Mouse (Mus musculus) lung, postnatal 0 days (tissue): ENCODE data around the gene Amer2. TPM values are rescaled to one million over a fixed set of nuclear protein-coding genes. Genes with fewer than 3 reads are reported as not detected.

Experiments used
- ATAC-seq: fragments of 200-750 bp; cut with Nextera tagmentation; 2 replicates; pipeline ENCODE4 v1.8.0; 2017; ENCODE audit warnings: moderate library complexity
- DNase-seq: peaks from one replicate; pipeline ENCODE4 v3.0.0-alpha.2; 2016; ENCODE audit warnings: low spot score
- H3K27ac ChIP-seq: fragments of 300-500 bp; sonication (generic); 2 replicates; pipeline ENCODE4 v1.5.1; 2014; ENCODE audit warnings: antibody characterized with exemption, mild to moderate bottlenecking, low read length, mixed read lengths
- H3K27me3 ChIP-seq: fragments of 300-500 bp; sonication (generic); replicated peaks from 2 replicates; pipeline ENCODE4 v1.6.1; 2014; ENCODE audit warnings: low read length, mixed read lengths; ENCODE audit not compliant: insufficient read depth
- H3K36me3 ChIP-seq: fragments of 300-500 bp; sonication (generic); 2 replicates; pipeline ENCODE4 v1.6.1; 2014; ENCODE audit warnings: low read length, mixed read lengths; ENCODE audit not compliant: insufficient read depth
- H3K4me1 ChIP-seq: fragments of 300-500 bp; sonication (generic); 2 replicates; pipeline ENCODE4 v1.6.1; 2014; ENCODE audit warnings: antibody characterized with exemption, low read depth, low read length, mixed read lengths; ENCODE audit not compliant: insufficient read depth
- H3K4me2 ChIP-seq: fragments of 300-500 bp; sonication (generic); replicated peaks from 2 replicates; pipeline ENCODE4 v1.6.1; 2014; ENCODE audit warnings: low read depth, mild to moderate bottlenecking, low read length, moderate library complexity, mixed read lengths
- H3K4me3 ChIP-seq: fragments of 300-500 bp; sonication (generic); 2 replicates; pipeline ENCODE4 v1.5.1; 2014; ENCODE audit warnings: low read depth, low read length
- H3K9ac ChIP-seq: fragments of 300-500 bp; sonication (generic); replicated peaks from 2 replicates; pipeline ENCODE4 v1.6.1; 2014; ENCODE audit warnings: low read depth, mild to moderate bottlenecking
- H3K9me3 ChIP-seq: fragments of 300-500 bp; sonication (generic); 2 replicates; pipeline ENCODE4 v1.6.1; 2016; ENCODE audit warnings: low read length, mixed read lengths
- CTCF ChIP-seq: IDR thresholded peaks from 2 replicates; pipeline ENCODE4 v1.5.1; 2016; ENCODE audit warnings: antibody characterized with exemption, mild to moderate bottlenecking
- EP300 ChIP-seq: IDR thresholded peaks from 2 replicates; pipeline ENCODE4 v1.6.1; 2016; ENCODE audit warnings: antibody characterized with exemption, mild to moderate bottlenecking, control low read depth
- WGBS: fragments of 180-500 bp; shearing (Covaris S2); extraction: QIAGEN DNeasy Blood & Tissue Kit; methylation state at CpG from one replicate; pipeline ENCODE4 v1.1.7; 2014; 5-methylcytosine and 5-hydroxymethylcytosine counted together
- polyA plus RNA-seq: library from polyadenylated mRNA; unstranded; fragments of >200 nt; fragmentation: Nextera tagmentation; extraction: Ambion mirVana; gene quantifications from 2 replicates; pipeline ENCODE4 v1.2.1, GENCODE M21; 2015

Gene Amer2
- polyA plus RNA-seq, 1 experiment from 2014 or later = 0.17 TPM

DNA sequence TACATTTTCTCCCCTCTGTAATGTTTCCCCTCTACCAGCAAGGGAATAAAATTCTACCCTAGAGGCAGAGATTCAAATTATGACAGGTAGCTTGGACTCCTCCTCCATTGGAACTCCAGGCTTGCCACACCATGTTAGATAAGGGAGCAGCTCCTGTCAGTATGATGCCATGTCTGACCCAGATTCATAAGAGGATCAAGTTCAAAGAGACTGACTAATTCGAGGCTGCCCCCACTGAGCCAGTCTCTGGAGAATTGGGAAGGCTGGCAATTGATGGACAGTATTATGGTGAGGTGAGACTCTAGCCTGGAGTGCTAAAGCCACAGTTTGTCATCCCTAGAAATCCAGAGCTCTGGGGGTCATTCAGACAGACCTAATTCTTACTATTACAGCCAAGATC lies 6.3 kb upstream of the Amer2 start:
- Histone ChIP-seq H3K4me3 (no peak overlapping the region), H3K4me2 (no peak overlapping the region), H3K9me3 (no peaks in the 10 kb centered on the region), H3K27ac (no peak overlapping the region), H3K27me3 (no peaks in the 10 kb centered on the region), H3K4me1 (no peaks in the 10 kb centered on the region), H3K36me3 (no peaks in the 10 kb centered on the region), H3K9ac (no peak overlapping the region)
- 64% methylated on average over 1 of the region's 1 CpGs for WGBS
- DNase-seq (no peak), ATAC-seq (no peak)
- no peak for TF ChIP-seq CTCF
- TF ChIP-seq EP300 = no peak

DNA sequence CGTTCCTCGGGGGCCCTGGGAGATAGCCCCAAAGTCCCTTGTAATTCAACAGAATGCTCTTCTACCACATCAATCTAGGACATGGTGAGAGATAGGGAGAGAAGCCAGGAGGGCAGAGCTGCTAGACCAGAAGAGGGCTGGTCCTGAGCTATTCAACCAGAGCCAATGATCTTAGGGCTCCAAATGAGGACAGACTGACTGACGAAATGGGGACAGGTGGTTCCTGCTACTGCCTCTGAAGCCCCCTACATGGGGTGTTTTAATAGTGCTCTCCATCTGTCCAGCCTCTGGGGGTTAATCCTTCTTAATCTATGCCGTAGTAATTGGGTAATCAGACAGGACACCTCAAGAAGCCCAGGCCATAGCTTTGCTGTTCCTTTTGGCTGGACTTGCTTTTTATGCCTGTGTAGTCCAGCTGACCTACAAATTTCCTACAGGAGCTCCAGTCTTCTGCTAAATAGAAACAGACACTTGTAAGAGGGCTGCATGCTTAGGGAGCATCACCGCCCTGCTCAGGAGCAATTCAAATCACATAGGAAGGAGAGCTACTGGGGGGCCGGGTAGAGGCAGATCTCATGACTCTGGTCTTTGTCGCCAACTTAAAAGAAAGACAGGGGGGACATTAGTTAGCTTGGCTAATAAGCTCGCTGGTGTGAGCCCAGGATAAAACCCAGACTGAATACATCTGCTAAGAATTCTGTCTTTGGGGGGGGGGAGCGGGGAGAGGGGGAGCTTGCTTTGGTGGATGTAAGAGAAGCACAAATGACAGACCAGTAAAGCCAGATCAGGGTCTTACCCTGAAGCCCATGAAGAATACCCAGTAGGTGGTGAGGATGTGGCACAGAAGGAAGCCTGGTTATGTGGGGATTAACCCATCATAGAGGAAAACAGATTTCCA lies 4.0 kb upstream of the Amer2 start:
- no peaks in the 10 kb centered on the region for H3K27me3 ChIP-seq
- H3K4me2 ChIP-seq = no peak overlapping the region
- no peak for DNase-seq
- no peaks in the 10 kb centered on the region for H3K4me1 ChIP-seq
- TF ChIP-seq EP300 (no peak), CTCF (no peak)
- no peak overlapping the region for H3K4me3 ChIP-seq
- no peaks in the 10 kb centered on the region for H3K9me3 ChIP-seq
- no peak overlapping the region for H3K9ac ChIP-seq
- H3K36me3 ChIP-seq = no peaks in the 10 kb centered on the region
- no peak for ATAC-seq
- H3K27ac ChIP-seq = no peak overlapping the region
- 72% methylated on average over 9 of the region's 9 CpGs for WGBS

DNA sequence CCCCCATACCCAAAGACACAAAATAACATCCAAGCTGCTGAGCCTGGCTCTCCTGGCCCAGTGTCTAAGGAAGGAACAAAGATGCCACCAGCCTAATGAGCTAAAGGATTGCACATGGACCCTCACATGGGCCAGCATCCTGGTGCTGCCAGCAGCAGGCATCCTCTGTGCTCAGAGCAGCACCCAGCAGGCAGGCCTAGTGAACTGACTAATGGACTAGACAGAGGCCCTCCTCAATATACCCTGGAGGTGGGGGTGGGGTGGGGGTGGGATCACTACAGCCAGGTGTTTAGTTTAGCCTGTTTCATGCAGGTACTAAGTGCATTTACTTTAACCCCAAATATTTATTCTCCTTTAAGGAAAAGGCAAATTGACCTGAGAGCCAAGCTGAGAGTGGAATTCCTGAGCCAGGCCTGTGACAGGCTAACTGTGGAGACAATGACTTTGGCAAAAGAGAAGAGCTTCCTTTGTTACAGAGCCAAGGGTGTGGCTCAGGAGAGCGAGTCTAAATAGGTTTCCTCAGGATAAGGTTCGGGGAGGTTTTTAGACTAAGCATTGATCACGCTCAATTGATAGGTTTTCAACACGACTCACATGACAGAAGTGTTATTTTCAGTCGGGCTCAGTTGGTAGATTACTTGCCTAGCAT lies 3.3 kb upstream of the Amer2 start:
- no peak for ATAC-seq
- Histone ChIP-seq H3K27ac (no peak overlapping the region), H3K4me2 (no peak overlapping the region), H3K4me3 (no peak overlapping the region), H3K9me3 (no peaks in the 10 kb centered on the region), H3K27me3 (no peaks in the 10 kb centered on the region), H3K9ac (no peak overlapping the region), H3K36me3 (no peaks in the 10 kb centered on the region), H3K4me1 (no peaks in the 10 kb centered on the region)
- DNase-seq = no peak
- TF ChIP-seq CTCF = no peak
- TF ChIP-seq EP300 = no peak
- WGBS = 45% methylated on average over 5 of the region's 5 CpGs

DNA sequence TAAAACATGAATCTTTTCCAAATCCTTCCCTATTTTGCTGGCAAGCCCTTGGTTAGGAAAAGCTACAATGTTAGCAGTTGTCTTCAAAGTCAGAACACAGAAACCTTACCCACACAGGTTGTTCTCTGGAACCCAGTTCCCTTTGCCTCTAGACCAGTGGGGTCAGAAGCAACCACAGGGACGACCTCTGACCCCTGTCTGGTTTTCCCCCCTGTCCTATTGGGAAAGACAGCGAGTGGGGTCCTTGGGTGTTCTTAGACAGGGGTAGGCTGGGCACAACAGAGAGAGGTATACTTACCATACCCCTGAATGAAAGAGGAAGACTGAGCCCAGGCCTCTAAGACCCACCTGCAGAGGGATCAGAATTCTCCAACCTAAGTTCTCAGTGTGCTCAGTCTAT lies 4.0 kb downstream of the Amer2 start:
- Histone ChIP-seq H3K27ac (no peak overlapping the region), H3K9ac (no peak overlapping the region), H3K9me3 (no peaks in the 10 kb centered on the region), H3K27me3 (peaks cover 24% of the 10 kb centered on the region), H3K4me2 (no peak overlapping the region), H3K36me3 (no peaks in the 10 kb centered on the region), H3K4me1 (0 out of 2 replicates have a peak, but pooled peaks cover 3% of the 10 kb centered on the region), H3K4me3 (no peak overlapping the region)
- no peak for DNase-seq
- TF ChIP-seq CTCF = no peak
- TF ChIP-seq EP300 = no peak
- no peak for ATAC-seq
- 72% methylated on average over 2 of the region's 2 CpGs for WGBS

DNA sequence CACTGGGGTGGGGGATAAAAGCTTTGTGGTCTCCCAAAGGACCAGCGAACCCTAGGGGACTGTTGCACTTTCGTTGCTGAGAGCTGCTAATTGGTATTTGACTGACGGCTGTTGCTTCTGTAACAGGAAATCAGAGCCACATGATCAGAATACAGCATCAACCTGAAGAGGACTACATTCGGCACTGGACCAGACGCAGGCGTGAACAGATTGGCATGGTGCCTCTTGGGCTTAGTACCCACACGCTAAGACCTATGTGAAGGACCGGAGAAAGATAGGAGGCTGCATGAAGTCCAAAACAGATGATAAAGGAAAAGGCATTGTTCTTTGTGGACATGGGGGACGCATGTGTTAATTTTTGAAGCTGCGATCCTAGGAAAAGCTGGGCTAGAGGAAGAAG lies 4.5 kb downstream of the Amer2 start:
- Histone ChIP-seq H3K4me1 (0 out of 2 replicates have a peak, but pooled peaks cover 3% of the 10 kb centered on the region), H3K36me3 (no peaks in the 10 kb centered on the region), H3K9ac (no peak overlapping the region), H3K27me3 (peaks cover 24% of the 10 kb centered on the region), H3K9me3 (no peaks in the 10 kb centered on the region), H3K27ac (no peak overlapping the region), H3K4me2 (peak overlapping the region; percentile 90), H3K4me3 (no peak overlapping the region)
- ATAC-seq (no peak), DNase-seq (no peak)
- TF ChIP-seq CTCF = no peak
- no peak for TF ChIP-seq EP300
- 30% methylated on average over 10 of the region's 10 CpGs for WGBS

DNA sequence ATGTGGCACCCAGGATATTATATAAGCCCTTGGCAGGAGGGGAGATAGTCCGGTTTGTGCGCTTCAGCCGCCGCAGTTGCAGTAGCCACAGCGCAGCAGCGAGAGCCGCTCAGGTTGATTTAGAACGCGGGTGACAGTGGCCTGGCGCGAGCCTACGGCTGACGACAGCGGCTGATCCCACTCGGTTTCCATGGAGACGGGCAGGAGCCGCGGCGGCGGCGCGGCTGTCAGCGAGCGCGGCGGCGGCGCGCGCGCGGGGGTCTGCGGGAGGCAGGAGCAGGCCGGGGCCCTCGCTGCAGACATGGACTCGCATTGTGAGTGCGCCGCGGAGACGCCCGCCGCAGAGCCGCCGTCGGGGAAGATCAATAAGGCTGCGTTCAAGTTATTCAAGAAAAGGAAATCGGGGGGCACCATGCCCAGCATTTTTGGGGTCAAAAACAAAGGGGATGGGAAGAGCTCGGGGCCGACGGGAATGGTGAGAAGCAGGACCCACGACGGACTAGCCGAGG lies 5.1 kb downstream of the Amer2 start:
- peak; percentile 68 for ATAC-seq
- no peak for TF ChIP-seq EP300
- peak overlapping the region; percentile 90 for H3K4me2 ChIP-seq
- under 1% methylated on average over 50 of the region's 53 CpGs for WGBS
- no peaks in the 10 kb centered on the region for H3K36me3 ChIP-seq
- DNase-seq = peak; percentile 71
- H3K27me3 ChIP-seq = peaks cover 24% of the 10 kb centered on the region
- peak overlapping the region; percentile 50 for H3K4me3 ChIP-seq
- no peaks in the 10 kb centered on the region for H3K9me3 ChIP-seq
- H3K27ac ChIP-seq = no peak overlapping the region
- 0 out of 2 replicates have a peak overlapping the region, but pooled peaks have one; percentile 8 for H3K9ac ChIP-seq
- H3K4me1 ChIP-seq = 0 out of 2 replicates have a peak, but pooled peaks cover 3% of the 10 kb centered on the region
